Mouse (Mus musculus) left cerebral cortex, postnatal 4 days (tissue): Measurements from ENCODE around the gene Ltbp1. TPM values are rescaled to one million over a fixed set of nuclear protein-coding genes. Genes with fewer than 3 reads are reported as not detected.

ENCODE experiments used
- DNase-seq: peaks from one replicate; pipeline ENCODE4 v3.0.0-alpha.2; 2022
- intact Hi-C: fragments of 180-260 bp; cut with DNase I; formaldehyde crosslinking; loops from one replicate; pipeline ENCODE4 v1.15.1; 2025
- total RNA-seq, 2 experiments: library from RNA; stranded (reverse); gene quantifications; 2 replicates each; pipeline ENCODE4 v1.2.3; 2021

Gene Ltbp1
- total RNA-seq, 2 experiments from 2014 or later = 3.1 to 3.3 TPM

- intact Hi-C loops = no loop called here
- DNase-seq = no peak
Observed at GRCm38 (mm10) chr17:75055235-75055634, 49.9 kb downstream of the Ltbp1 start.

GRCm38 (mm10) chr17:75055961-75056360 is 50.6 kb downstream of the Ltbp1 start:
- no peak for DNase-seq
- intact Hi-C loops = no loop called here

- intact Hi-C loops = no loop called here
- DNase-seq = no peak
Observed at GRCm38 (mm10) chr17:75056631-75057030, 51.3 kb downstream of the Ltbp1 start.

GRCm38 (mm10) chr17:75066340-75066739 is 61.0 kb downstream of the Ltbp1 start:
- intact Hi-C loops = no loop called here
- no peak for DNase-seq

- no peak for DNase-seq
- intact Hi-C loops = no loop called here
Observed at GRCm38 (mm10) chr17:75067314-75067713, 61.9 kb downstream of the Ltbp1 start.

GRCm38 (mm10) chr17:75069232-75069631 is 63.9 kb downstream of the Ltbp1 start:
- intact Hi-C loops = no loop called here
- no peak for DNase-seq

GRCm38 (mm10) chr17:75071174-75071573 is 65.8 kb downstream of the Ltbp1 start:
- DNase-seq = no peak
- intact Hi-C loops = loop anchor here (10.0 kb wide), 1 partner anchor 256 kb away; no protein-coding TSS in a partner anchor

GRCm38 (mm10) chr17:75071749-75072148 is 66.4 kb downstream of the Ltbp1 start:
- DNase-seq = no peak
- intact Hi-C loops = loop anchor here (10.0 kb wide), 1 partner anchor 257 kb away; no protein-coding TSS in a partner anchor

GRCm38 (mm10) chr17:75073887-75074286 is 68.5 kb downstream of the Ltbp1 start:
- no peak for DNase-seq
- intact Hi-C loops = loop anchor here (10.0 kb wide), 1 partner anchor 259 kb away; no protein-coding TSS in a partner anchor

GRCm38 (mm10) chr17:75074978-75075699 is 69.8 kb downstream of the Ltbp1 start:
- DNase-seq = peak; percentile 13

GRCm38 (mm10) chr17:75081401-75081800 is 76.0 kb downstream of the Ltbp1 start:
- intact Hi-C loops = no loop called here
- no peak for DNase-seq

More at GRCm38 (mm10) chr17:75074978-75075699, 69.8 kb downstream of the Ltbp1 start:
- intact Hi-C loops = loop anchor here (10.0 kb wide), 1 partner anchor 260 kb away; no protein-coding TSS in a partner anchor

- intact Hi-C loops = no loop called here
- no peak for DNase-seq
Observed at GRCm38 (mm10) chr17:75082449-75082848, 77.1 kb downstream of the Ltbp1 start.

GRCm38 (mm10) chr17:75087296-75087941 is 82.1 kb downstream of the Ltbp1 start:
- DNase-seq = no peak
- intact Hi-C loops = loop anchor here (5.0 kb wide), 1 partner anchor 450 kb away; no protein-coding TSS in a partner anchor

GRCm38 (mm10) chr17:75088232-75088631 is 82.9 kb downstream of the Ltbp1 start:
- DNase-seq = no peak
- intact Hi-C loops = loop anchor here (5.0 kb wide), 1 partner anchor 449 kb away; no protein-coding TSS in a partner anchor

GRCm38 (mm10) chr17:75088727-75089126 is 83.4 kb downstream of the Ltbp1 start:
- intact Hi-C loops = loop anchor here (5.0 kb wide), 1 partner anchor 449 kb away; no protein-coding TSS in a partner anchor
- DNase-seq = peak; percentile 71

GRCm38 (mm10) chr17:75090556-75090955 is 85.2 kb downstream of the Ltbp1 start:
- intact Hi-C loops = no loop called here
- DNase-seq = no peak

GRCm38 (mm10) chr17:75093563-75093962 is 88.2 kb downstream of the Ltbp1 start:
- intact Hi-C loops = no loop called here
- DNase-seq = no peak

GRCm38 (mm10) chr17:75094591-75094990 is 89.2 kb downstream of the Ltbp1 start:
- no peak for DNase-seq
- intact Hi-C loops = no loop called here

GRCm38 (mm10) chr17:75096727-75097126 is 91.4 kb downstream of the Ltbp1 start:
- intact Hi-C loops = no loop called here
- DNase-seq = no peak

GRCm38 (mm10) chr17:75097367-75097766 is 92.0 kb downstream of the Ltbp1 start:
- no peak for DNase-seq
- intact Hi-C loops = no loop called here

- DNase-seq = no peak
- intact Hi-C loops = no loop called here
Observed at GRCm38 (mm10) chr17:75101215-75101614, 95.8 kb downstream of the Ltbp1 start.

- no peak for DNase-seq
- intact Hi-C loops = no loop called here
Observed at GRCm38 (mm10) chr17:75101994-75102393, 96.6 kb downstream of the Ltbp1 start.
